Mouse (Mus musculus): Measurements from ENCODE around the gene Gm17174. TPM values are rescaled to one million over a fixed set of nuclear protein-coding genes. Genes with fewer than 3 reads are reported as not detected.
"Not testable (repeated sequence)": the region's sequence is repeated elsewhere in the genome, so short reads cannot be mapped to it uniquely, and the experiment has no call there.

Gene Gm17174
- not detected in 2 replicates for polyA plus RNA-seq (2012; rRNA removed)

GRCm38 (mm10) chr14:51592039-51592438, at the start of gene Gm17174:
Gene Gm17174, minus strand, starts transcription at chr14:51592139.
- not testable (repeated sequence) for H3K27me3 ChIP-seq (ENCODE audit: control insufficient read depth, insufficient read depth, low read length)

GRCm38 (mm10) chr14:51635566-51635965, 43.6 kb upstream of the Gm17174 start, which contains the start of gene Gm4181:
Gene Gm4181, minus strand, starts transcription at chr14:51635666.
- H3K4me3 ChIP-seq (replicated peaks; ENCODE audit: insufficient read depth, low read depth, low read length); H3K4me1 ChIP-seq (ENCODE audit: control insufficient read depth, insufficient read depth, low read length); DNase-seq; H3K27ac ChIP-seq (ENCODE audit: insufficient read depth, low read length); H3K27me3 ChIP-seq (ENCODE audit: control insufficient read depth, insufficient read depth, low read length): not testable (repeated sequence)
- WGBS: 73% methylated on average over 1 of the region's 1 CpGs

More at GRCm38 (mm10) chr14:51592039-51592438, at the start of gene Gm17174:
- WGBS: 92% methylated on average over 4 of the region's 4 CpGs
- H3K27ac ChIP-seq (ENCODE audit: insufficient read depth, low read length); DNase-seq; H3K4me1 ChIP-seq (ENCODE audit: control insufficient read depth, insufficient read depth, low read length); H3K4me3 ChIP-seq (replicated peaks; ENCODE audit: insufficient read depth, low read depth, low read length): not testable (repeated sequence)

GRCm38 (mm10) chr14:51632426-51632825, 40.5 kb upstream of the Gm17174 start:
- WGBS: 100% methylated on average over 1 of the region's 1 CpGs
- not testable (repeated sequence) for H3K4me1 ChIP-seq (ENCODE audit: control insufficient read depth, insufficient read depth, low read length); H3K4me3 ChIP-seq (replicated peaks; ENCODE audit: insufficient read depth, low read depth, low read length); H3K27me3 ChIP-seq (ENCODE audit: control insufficient read depth, insufficient read depth, low read length); H3K27ac ChIP-seq (ENCODE audit: insufficient read depth, low read length)
- peak; percentile 9 to 12 for DNase-seq

GRCm38 (mm10) chr14:51611210-51611609, 19.3 kb upstream of the Gm17174 start, which contains the start of gene Gm17078:
Gene Gm17078, minus strand, starts transcription at chr14:51611310.
- no peaks in the 10 kb centered on the region for H3K27me3 ChIP-seq (ENCODE audit: control insufficient read depth, insufficient read depth, low read length)
- H3K4me3 ChIP-seq (replicated peaks; ENCODE audit: insufficient read depth, low read depth, low read length): no peak within 1 kb of the TSS
- no peak for TF ChIP-seq POLR2A (IDR thresholded peaks at IDR 0.05; ENCODE audit: borderline replicate concordance, insufficient read depth, low read length)
- TF ChIP-seq CTCF (IDR thresholded peaks at IDR 0.05; ENCODE audit: borderline replicate concordance, insufficient read depth, low read depth, low read length): no peak
- WGBS: 80% methylated on average over 1 of the region's 1 CpGs
- no peak within 1 kb of the TSS for H3K27ac ChIP-seq (ENCODE audit: insufficient read depth, low read length)
- no peak for DNase-seq
- no peaks in the 10 kb centered on the region for H3K4me1 ChIP-seq (ENCODE audit: control insufficient read depth, insufficient read depth, low read length)

GRCm38 (mm10) chr14:51573963-51574362, 18.0 kb downstream of the Gm17174 start, which contains the start of gene Gm17175:
Gene Gm17175, minus strand, starts transcription at chr14:51574063.
- whole genome bisulfite sequencing: 88% methylated on average over 2 of the region's 2 CpGs
- H3K4me1 ChIP-seq (ENCODE audit: control insufficient read depth, insufficient read depth, low read length); H3K27me3 ChIP-seq (ENCODE audit: control insufficient read depth, insufficient read depth, low read length); DNase-seq; H3K4me3 ChIP-seq (replicated peaks; ENCODE audit: insufficient read depth, low read depth, low read length); H3K27ac ChIP-seq (ENCODE audit: insufficient read depth, low read length): not testable (repeated sequence)

GRCm38 (mm10) chr14:51552490-51552889, 39.4 kb downstream of the Gm17174 start, which contains the start of gene Gm5622:
Gene Gm5622, plus strand, starts transcription at chr14:51552790.
- H3K27ac ChIP-seq (ENCODE audit: insufficient read depth, low read length): no peak within 1 kb of the TSS
- no peak within 1 kb of the TSS for H3K4me3 ChIP-seq (replicated peaks; ENCODE audit: insufficient read depth, low read depth, low read length)
- H3K4me1 ChIP-seq (ENCODE audit: control insufficient read depth, insufficient read depth, low read length): no peaks in the 10 kb centered on the region
- no peaks in the 10 kb centered on the region for H3K27me3 ChIP-seq (ENCODE audit: control insufficient read depth, insufficient read depth, low read length)
- WGBS: 92% methylated on average over 4 of the region's 4 CpGs
- DNase-seq: no peak
- TF ChIP-seq CTCF (IDR thresholded peaks at IDR 0.05; ENCODE audit: borderline replicate concordance, insufficient read depth, low read depth, low read length) (no peak), POLR2A (IDR thresholded peaks at IDR 0.05; ENCODE audit: borderline replicate concordance, insufficient read depth, low read length) (no peak)

Other genes with a start within 250 kb of the Gm17174 start
- gene Gm7247, start 230.4 kb downstream of the Gm17174 start, polyA plus RNA-seq (2012; rRNA removed): not detected in 2 replicates
- not detected in 2 replicates for gene Vmn2r88, start 181.3 kb downstream of the Gm17174 start, polyA plus RNA-seq (2012; rRNA removed)
- not detected in 2 replicates for gene Vmn2r89, start 140.3 kb downstream of the Gm17174 start, polyA plus RNA-seq (2012; rRNA removed)
- gene Gm5622, start 39.3 kb downstream of the Gm17174 start, polyA plus RNA-seq (2012; rRNA removed): not detected in 2 replicates
- gene Gm17175, start 18.1 kb downstream of the Gm17174 start, polyA plus RNA-seq (2012; rRNA removed): not detected in 2 replicates
- gene Gm17078, start 19.2 kb upstream of the Gm17174 start, polyA plus RNA-seq (2012; rRNA removed): not detected in 2 replicates
- gene Gm4181, start 43.5 kb upstream of the Gm17174 start, polyA plus RNA-seq (2012; rRNA removed): not detected in 2 replicates
- gene Gm17079, start 103.3 kb upstream of the Gm17174 start, polyA plus RNA-seq (2012; rRNA removed): not detected in 2 replicates
- gene Gm5800, start 125.0 kb upstream of the Gm17174 start, polyA plus RNA-seq (2012; rRNA removed): not detected in 2 replicates
- not detected in 2 replicates for gene Ang4, start 181.5 kb upstream of the Gm17174 start, polyA plus RNA-seq (2012; rRNA removed)
- not detected in 2 replicates for gene AY358078, start 207.9 kb upstream of the Gm17174 start, polyA plus RNA-seq (2012; rRNA removed)

Data from cerebellum, adult 2 months (tissue).